Mouse (Mus musculus): ENCODE results near the gene Rdh9.
A peak's percentile ranks its signal among the peaks of the same experiment; 100 is the strongest.

GRCm38 (mm10) chr10:127730285-127730932 lies 45.8 kb upstream of the Rdh9 start:
- no peak for TF ChIP-seq CTCF (IDR thresholded peaks at IDR 0.05; ENCODE audit: low read depth, low read length)
- peak; percentile 61 for TF ChIP-seq TAL1 (conservative IDR thresholded peaks at IDR 0.05; ENCODE audit: low read depth, low read length)
- TF ChIP-seq POLR2AphosphoS5 (IDR thresholded peaks at IDR 0.05; ENCODE audit: insufficient replicate concordance, low read depth, low read length), result no peak
- no peak for TF ChIP-seq GATA1 (IDR thresholded peaks at IDR 0.05; ENCODE audit: borderline replicate concordance, low read length)
- TF ChIP-seq GATA2 (IDR thresholded peaks at IDR 0.05; ENCODE audit: borderline replicate concordance, low read depth, low read length), result no peak

All from G1E (cell line).